Mouse (Mus musculus) G1E (cell line): ENCODE data around the gene Ankrd35. TPM values are rescaled to one million over a fixed set of nuclear protein-coding genes. Genes with fewer than 3 reads are reported as not detected.

Experiments
- ATAC-seq: 2 replicates; pipeline ENCODE4 v1.8.0; 2016; ENCODE audit warnings: mild to moderate bottlenecking; ENCODE audit not compliant: insufficient number of reproducible peaks, poor library complexity, low FRiP score, severe bottlenecking; ENCODE audit errors: extremely low read depth
- DNase-seq: peaks from one replicate; pipeline ENCODE4 v3.0.0; 2012; ENCODE audit warnings: low spot score
- H3K27me3 ChIP-seq: 2 replicates; pipeline ENCODE4 v1.6.1; 2012; ENCODE audit warnings: mild to moderate bottlenecking, low read length, inconsistent platforms; ENCODE audit not compliant: insufficient read depth
- H3K36me3 ChIP-seq: replicated peaks from 2 replicates; pipeline ENCODE3; 2012; ENCODE audit warnings: mild to moderate bottlenecking, inconsistent platforms
- H3K4me1 ChIP-seq: 2 replicates; pipeline ENCODE4 v1.6.1; 2012; ENCODE audit warnings: low read depth, low read length, inconsistent platforms, mixed read lengths; ENCODE audit not compliant: insufficient read depth
- H3K4me3 ChIP-seq: 2 replicates; pipeline ENCODE4 v1.5.1; 2012; ENCODE audit warnings: low read depth, mild to moderate bottlenecking, inconsistent platforms, low read length, moderate library complexity, mixed read lengths
- H3K9me3 ChIP-seq: replicated peaks from 2 replicates; pipeline ENCODE4 v1.6.1; 2012; ENCODE audit warnings: inconsistent platforms
- CTCF ChIP-seq: IDR thresholded peaks from 2 replicates; pipeline ENCODE4 v1.5.1; 2012; ENCODE audit warnings: low read depth, low read length, inconsistent platforms, mixed read lengths
- GATA1 ChIP-seq: IDR thresholded peaks from 2 replicates; pipeline ENCODE4 v1.6.1; 2012; ENCODE audit warnings: borderline replicate concordance, low read length, inconsistent platforms, mixed read lengths
- GATA2 ChIP-seq: IDR thresholded peaks from 2 replicates; pipeline ENCODE4 v1.6.1; 2012; ENCODE audit warnings: low read depth, low read length, inconsistent platforms, borderline replicate concordance
- POLR2AphosphoS5 ChIP-seq: IDR thresholded peaks from 2 replicates; pipeline ENCODE4 v1.6.1; 2012; ENCODE audit warnings: low read depth, low read length, inconsistent platforms; ENCODE audit not compliant: insufficient replicate concordance
- TAL1 ChIP-seq: conservative IDR thresholded peaks from 2 replicates; pipeline ENCODE4 v1.6.1; 2012; ENCODE audit warnings: low read depth, low read length, inconsistent platforms, mixed read lengths
- polyA plus RNA-seq: library from polyadenylated mRNA; stranded (reverse); fragments of >175 nt; gene quantifications from 2 replicates; pipeline ENCODE4 v1.2.3, GENCODE M21; 2012
- total RNA-seq, 2 experiments: library from RNA; stranded (forward) in 1 of 2; stranded (reverse) in 1 of 2; fragments of 200-1000 nt in 1 of 2; fragments of >200 nt in 1 of 2; fragmentation: Nextera tagmentation in 1 of 2; gene quantifications; 2 replicates each; pipeline ENCODE4 v1.2.3; 2014 to 2017

Ankrd35 gene
- total and polyA plus RNA-seq, 3 experiments, result not detected

DNA sequence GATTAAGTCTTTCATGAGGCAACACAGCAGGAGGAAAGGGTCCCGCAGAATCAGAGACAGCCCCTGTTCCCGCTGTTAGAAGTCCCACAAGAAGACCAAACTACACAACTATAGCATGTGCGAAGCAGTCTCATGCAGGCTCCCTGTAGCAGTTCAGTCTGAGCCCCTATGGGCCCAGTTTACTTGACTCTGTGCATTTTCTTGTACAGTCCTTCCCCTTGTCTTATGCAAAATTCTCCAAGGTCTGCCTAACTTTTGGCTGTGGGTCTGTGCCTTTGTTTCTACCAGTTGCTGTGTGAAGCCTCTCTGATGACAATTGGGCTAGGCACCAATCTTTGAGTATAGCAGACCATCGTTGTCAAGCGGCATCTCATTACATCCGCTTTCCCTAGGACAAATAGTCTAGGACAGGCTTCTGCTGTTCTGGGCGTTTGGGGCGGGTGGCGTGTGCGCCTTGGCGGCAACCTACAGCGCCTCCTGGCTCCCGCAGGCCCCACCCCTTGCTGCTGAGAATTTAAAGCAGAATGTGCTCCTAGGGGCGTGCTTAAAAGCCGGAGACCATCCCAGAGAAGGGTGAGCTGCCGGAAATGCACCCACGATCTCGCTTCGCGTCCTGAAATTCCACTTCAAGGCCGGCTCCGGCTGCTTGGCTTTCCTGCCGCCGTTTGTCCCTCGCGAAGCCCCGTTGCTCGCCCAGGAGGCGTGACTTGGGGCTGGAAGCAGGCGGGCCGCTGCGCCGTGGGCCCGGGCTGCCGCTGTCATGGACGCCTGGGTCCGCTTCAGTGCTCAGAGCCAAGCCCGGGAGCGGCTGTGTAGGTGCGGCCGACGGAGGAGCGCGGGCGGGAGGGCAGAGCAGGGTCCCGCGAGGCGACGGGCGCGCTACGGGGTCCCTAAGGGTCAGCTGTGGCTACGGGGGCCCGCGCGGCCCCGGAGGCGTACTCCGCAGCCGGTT is 34.7 kb upstream of the Ankrd35 start, which contains the start of the genes Pex11b and Gm42957:
TSS of gene Pex11b (plus strand) at position 449 of the 952 bp plus-strand sequence.
TSS of gene Gm42957 (plus strand) at position 547 of the 952 bp plus-strand sequence.
- no peaks in the 10 kb centered on the region for H3K27me3 ChIP-seq
- H3K4me3 ChIP-seq, result peak within 1 kb of the TSS; percentile 88
- peaks cover 68% of the 10 kb centered on the region for H3K36me3 ChIP-seq
- ATAC-seq (peak; percentile 71), DNase-seq (peak; percentile 80)
- no peaks in the 10 kb centered on the region for H3K9me3 ChIP-seq
- peaks cover 49% of the 10 kb centered on the region for H3K4me1 ChIP-seq
- TF ChIP-seq CTCF, result no peak
- TF ChIP-seq GATA1, result no peak
- TF ChIP-seq TAL1, result no peak
- no peak for TF ChIP-seq GATA2
- TF ChIP-seq POLR2AphosphoS5, result no peak; the same call in 1 of the 2 replicates

DNA sequence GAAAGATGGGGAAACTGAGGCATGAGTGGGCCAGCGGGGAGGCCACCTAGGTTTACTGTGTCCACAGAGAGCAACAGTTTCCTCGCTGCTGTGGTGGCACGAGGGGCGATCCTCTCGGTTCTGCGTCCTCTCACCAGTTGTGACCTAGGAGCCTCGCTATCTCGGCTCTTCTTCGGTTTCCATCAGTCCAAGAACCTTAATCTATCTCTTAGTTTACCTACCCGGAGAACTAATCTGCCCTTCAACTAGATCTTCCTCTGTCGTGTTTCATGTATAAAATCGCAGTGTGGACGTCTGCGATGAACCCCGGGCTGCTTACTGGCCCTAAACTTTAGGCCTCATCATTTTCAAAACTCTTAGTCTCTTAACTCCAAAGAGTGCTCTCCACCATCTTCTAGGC is 34.0 kb upstream of the Ankrd35 start:
- H3K9me3 ChIP-seq, result no peaks in the 10 kb centered on the region
- DNase-seq (no peak), ATAC-seq (no peak)
- H3K4me1 ChIP-seq, result peaks cover 45% of the 10 kb centered on the region
- H3K27me3 ChIP-seq, result no peaks in the 10 kb centered on the region
- H3K36me3 ChIP-seq, result peaks cover 72% of the 10 kb centered on the region
- no peak for TF ChIP-seq GATA1
- TF ChIP-seq GATA2, result no peak
- no peak for TF ChIP-seq TAL1
- TF ChIP-seq CTCF, result no peak
- TF ChIP-seq POLR2AphosphoS5, result no peak
- peak overlapping the region; percentile 88 for H3K4me3 ChIP-seq

DNA sequence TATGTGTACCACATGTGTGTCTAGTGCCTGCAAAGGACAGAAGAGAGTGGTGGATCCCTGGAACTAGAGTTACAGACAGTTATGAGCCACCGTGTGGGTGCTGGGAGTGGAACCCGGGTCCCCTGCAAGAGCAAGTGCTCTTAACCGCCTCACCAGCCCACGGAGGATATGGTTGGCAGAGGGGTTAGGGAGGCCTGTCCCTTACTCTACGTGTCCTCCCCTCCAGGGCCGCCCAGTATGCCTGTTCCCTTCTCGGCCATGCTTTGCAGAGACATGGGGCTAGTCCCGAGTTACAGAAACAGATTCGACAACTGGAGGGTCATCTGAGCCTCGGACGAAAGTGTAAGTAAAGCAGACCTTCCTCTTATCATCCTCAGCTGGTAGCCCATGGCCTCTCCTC is 33.5 kb upstream of the Ankrd35 start:
- no peak for ATAC-seq
- TF ChIP-seq TAL1, result no peak
- no peaks in the 10 kb centered on the region for H3K9me3 ChIP-seq
- no peak for DNase-seq
- peaks cover 72% of the 10 kb centered on the region for H3K36me3 ChIP-seq
- peaks cover 43% of the 10 kb centered on the region for H3K4me1 ChIP-seq
- peak overlapping the region; percentile 88 for H3K4me3 ChIP-seq
- H3K27me3 ChIP-seq, result no peaks in the 10 kb centered on the region

DNA sequence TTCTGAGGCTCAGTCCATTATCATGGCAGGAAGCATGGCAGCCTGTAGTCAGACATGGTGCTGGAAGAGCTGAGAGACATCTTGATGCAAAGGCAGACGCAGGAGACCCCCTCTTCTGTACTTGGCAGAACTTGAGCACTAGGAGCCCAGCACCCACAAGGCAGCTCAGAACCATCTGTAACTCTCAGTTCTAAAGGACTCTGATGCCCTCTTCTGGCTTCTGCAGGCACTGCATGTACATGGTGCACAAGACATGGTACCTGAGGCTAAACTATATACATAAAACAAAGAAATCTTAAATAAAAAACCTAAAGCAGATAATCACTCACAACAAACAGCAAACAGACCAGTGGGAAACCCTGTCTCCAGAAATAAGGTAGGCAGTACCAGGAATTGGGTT is 30.7 kb upstream of the Ankrd35 start:
- ATAC-seq (0 out of 2 replicates have a peak, but pooled peaks have one; percentile 30), DNase-seq (no peak)
- TF ChIP-seq CTCF (peak; percentile 58), TAL1 (no peak), GATA1 (no peak), POLR2AphosphoS5 (no peak)
- Histone ChIP-seq H3K4me3 (no peak overlapping the region), H3K9me3 (no peaks in the 10 kb centered on the region), H3K27me3 (no peaks in the 10 kb centered on the region), H3K4me1 (peaks cover 34% of the 10 kb centered on the region), H3K36me3 (peaks cover 73% of the 10 kb centered on the region)

DNA sequence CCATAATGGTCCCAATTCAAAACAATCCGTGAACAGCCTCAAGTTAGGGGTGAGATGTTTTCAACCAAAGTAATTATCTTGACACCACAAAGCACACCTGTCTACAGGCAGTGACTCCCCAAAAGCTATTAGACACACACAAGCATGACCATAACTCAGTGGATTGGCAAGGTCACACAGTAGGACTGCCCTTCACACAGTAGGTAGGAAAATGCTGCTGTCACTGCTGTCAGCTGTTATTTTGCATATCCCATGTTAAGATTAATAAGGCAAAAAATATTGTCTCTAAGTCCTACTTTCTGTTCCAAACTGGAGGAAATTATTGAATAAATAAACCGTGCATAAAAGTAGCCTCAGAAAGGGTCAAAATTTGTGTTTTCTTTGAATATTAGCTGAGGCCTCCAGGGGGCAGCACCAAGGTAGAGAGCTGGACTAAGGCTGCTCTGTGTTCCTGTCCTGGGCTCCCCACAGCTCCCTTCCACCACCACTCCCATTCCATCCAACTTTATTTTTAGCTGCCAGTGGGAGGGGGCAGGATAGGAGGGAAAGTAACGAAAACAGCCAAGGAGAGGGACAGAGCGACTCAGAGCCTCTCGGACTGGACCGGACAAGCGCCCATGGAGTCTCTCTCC is 24.8 kb upstream of the Ankrd35 start, which contains the start of gene Itga10:
TSS of gene Itga10 (plus strand) at position 567 of the 632 bp plus-strand sequence.
- TF ChIP-seq CTCF, result peak; percentile 22; the same call in 1 of the 2 replicates
- TF ChIP-seq GATA1, result no peak
- no peak for ATAC-seq
- H3K36me3 ChIP-seq, result peaks cover 58% of the 10 kb centered on the region
- H3K4me3 ChIP-seq, result no peak within 1 kb of the TSS
- DNase-seq, result no peak
- no peaks in the 10 kb centered on the region for H3K9me3 ChIP-seq
- no peaks in the 10 kb centered on the region for H3K27me3 ChIP-seq
- H3K4me1 ChIP-seq, result peaks cover 10% of the 10 kb centered on the region; the same call in 1 of the 2 replicates

DNA sequence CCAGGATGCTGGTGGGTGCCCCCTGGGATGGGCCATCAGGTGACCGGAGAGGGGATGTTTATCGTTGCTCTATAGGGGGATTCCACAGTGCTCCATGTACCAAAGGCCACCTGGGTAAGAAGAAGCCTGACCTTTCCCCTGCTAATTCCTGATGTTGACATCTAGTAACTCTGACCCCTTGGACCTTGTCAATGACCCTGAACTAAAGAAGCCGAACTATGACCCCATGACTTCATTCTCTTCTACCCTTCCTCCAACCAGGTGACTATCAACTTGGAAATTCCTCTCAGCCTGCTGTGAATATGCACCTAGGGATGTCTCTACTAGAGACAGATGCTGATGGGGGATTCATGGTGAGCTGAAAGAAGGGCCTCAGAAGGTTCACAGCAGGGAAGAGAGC is 22.6 kb upstream of the Ankrd35 start:
- DNase-seq, result no peak

More for the DNA sequence above, 22.6 kb upstream of the Ankrd35 start:
- Histone ChIP-seq H3K9me3 (no peaks in the 10 kb centered on the region), H3K36me3 (peaks cover 40% of the 10 kb centered on the region), H3K4me1 (peaks cover 10% of the 10 kb centered on the region; the same call in 1 of the 2 replicates), H3K27me3 (no peaks in the 10 kb centered on the region; the same call in 1 of the 2 replicates), H3K4me3 (no peak overlapping the region)
- no peak for ATAC-seq
- TF ChIP-seq POLR2AphosphoS5 (no peak), GATA1 (no peak), TAL1 (no peak), GATA2 (no peak), CTCF (no peak)
